Mouse (Mus musculus) urinary bladder, adult 2 months (tissue): Measurements from ENCODE around the gene Ucp2. TPM values are rescaled to one million over a fixed set of nuclear protein-coding genes. Genes with fewer than 3 reads are reported as not detected.
A peak's percentile ranks its signal among the peaks of the same experiment; 100 is the strongest.

Experiments
- DNase-seq: peaks from one replicate; pipeline ENCODE4 v3.0.0; 2022; ENCODE audit warnings: low spot score
- polyA plus RNA-seq: library from polyadenylated mRNA; depleted of rRNA; stranded (reverse); fragments of >200 nt; gene quantifications from 2 replicates; pipeline ENCODE4 v1.2.3, GENCODE M21; 2012

Ucp2 gene
- polyA plus RNA-seq, 1 experiment, result 247 TPM

GRCm38 (mm10) chr7:100503076-100503475 is 9.9 kb downstream of the Ucp2 start:
- no peak for DNase-seq

GRCm38 (mm10) chr7:100504740-100505487 is 11.8 kb downstream of the Ucp2 start:
- no peak for DNase-seq

GRCm38 (mm10) chr7:100506494-100506893 is 13.4 kb downstream of the Ucp2 start:
- no peak for DNase-seq

GRCm38 (mm10) chr7:100508670-100509069 is 15.5 kb downstream of the Ucp2 start:
- no peak for DNase-seq

- DNase-seq, result no peak
These were observed 18.5 kb downstream of the Ucp2 start for GRCm38 (mm10) chr7:100511602-100512001.

- no peak for DNase-seq
These were observed 21.4 kb downstream of the Ucp2 start, which contains the start of gene Dnajb13 for GRCm38 (mm10) chr7:100514573-100514972. TSS of gene Dnajb13 (minus strand) at chr7:100514960.

GRCm38 (mm10) chr7:100520204-100520603 is 27.1 kb downstream of the Ucp2 start:
- DNase-seq, result no peak

GRCm38 (mm10) chr7:100520663-100521285 is 27.6 kb downstream of the Ucp2 start:
- peak; percentile 80 for DNase-seq

GRCm38 (mm10) chr7:100522222-100522621 is 29.1 kb downstream of the Ucp2 start:
- no peak for DNase-seq

- DNase-seq, result no peak
These were observed 31.5 kb downstream of the Ucp2 start for GRCm38 (mm10) chr7:100524669-100525068.

GRCm38 (mm10) chr7:100530766-100531165 is 37.6 kb downstream of the Ucp2 start:
- no peak for DNase-seq

GRCm38 (mm10) chr7:100533503-100533902 is 40.4 kb downstream of the Ucp2 start:
- no peak for DNase-seq

GRCm38 (mm10) chr7:100534216-100534615 is 41.1 kb downstream of the Ucp2 start:
- no peak for DNase-seq

- DNase-seq, result no peak
These were observed 42.7 kb downstream of the Ucp2 start for GRCm38 (mm10) chr7:100535831-100536230.

GRCm38 (mm10) chr7:100536804-100537518 is 43.8 kb downstream of the Ucp2 start, which contains the start of gene Coa4:
TSS of gene Coa4 (plus strand) at chr7:100537071.
- peak; percentile 77 for DNase-seq

GRCm38 (mm10) chr7:100537519-100537902 is 44.4 kb downstream of the Ucp2 start:
- no peak for DNase-seq

GRCm38 (mm10) chr7:100539516-100539915 is 46.4 kb downstream of the Ucp2 start:
- no peak for DNase-seq

GRCm38 (mm10) chr7:100544437-100544836 is 51.3 kb downstream of the Ucp2 start:
- DNase-seq, result no peak

GRCm38 (mm10) chr7:100547631-100548030 is 54.5 kb downstream of the Ucp2 start:
- DNase-seq, result no peak

- no peak for DNase-seq
These were observed 56.7 kb downstream of the Ucp2 start for GRCm38 (mm10) chr7:100549796-100550195.

GRCm38 (mm10) chr7:100550338-100551007 is 57.3 kb downstream of the Ucp2 start:
- DNase-seq, result no peak
